In the genomic region with DNA sequence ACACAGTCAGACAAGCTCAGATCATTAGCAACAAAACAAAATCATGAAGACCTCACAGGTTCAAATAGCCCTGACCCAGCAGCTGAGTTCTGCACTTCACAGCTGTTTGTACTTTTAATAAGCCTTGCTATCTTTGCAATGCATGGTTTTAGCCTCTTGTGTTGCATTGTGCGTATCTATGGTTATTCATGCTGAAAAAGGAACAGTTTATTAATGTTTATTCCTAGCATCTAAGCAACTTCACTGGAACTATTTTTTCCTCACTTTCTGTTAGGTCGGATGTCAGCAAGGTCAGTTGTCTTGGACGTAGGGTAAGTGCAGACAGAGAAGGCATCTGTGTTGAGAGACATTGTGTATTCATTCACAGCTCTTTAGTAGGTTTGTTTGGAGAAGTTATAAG, we compare ENCODE assay signal across 25 mouse cellular contexts.
DNase-seq lines count a peak whose midpoint lies in the region; ATAC-seq and TF ChIP-seq lines count a peak whose summit lies in the region.
"Had no signal": no experiment of that assay in that cellular context is flagged by ENCODE, and none has a peak within 500 bp of the region (broad histone marks: within the 10 kb centered on the region; RNA-seq: fewer than 3 reads in every experiment).

No protein-coding gene starts in this region.

- no peak overlapping the region for H3K9ac ChIP-seq in liver, adult 2 months (ENCODE audit: low read depth, low read length)
- no peak overlapping the region for H3K9ac ChIP-seq in liver, embryonic 12.5 days
- H3K9ac ChIP-seq in lung, embryonic 16.5 days (ENCODE audit: low read length), result no peak overlapping the region
- H3K9ac ChIP-seq: embryonic facial prominence, embryonic 12.5 days; forebrain, embryonic 13.5 days had no signal

- intact Hi-C loops in heart, postnatal 10 days (cut with DNase I), result no loop called here

- no peaks in the 10 kb centered on the region for H3K79me2 ChIP-seq in liver, adult 2 months (ENCODE audit: control insufficient read depth, insufficient read depth, low read length)

- TF ChIP-seq CTCF in liver, adult 2 months (IDR thresholded peaks at IDR 0.05; ENCODE audit: low read depth, low read length), result no peak
- TF ChIP-seq CTCF in lung, adult 2 months (IDR thresholded peaks at IDR 0.05; ENCODE audit: insufficient read depth, low read length), result no peak

- H3K27ac ChIP-seq in liver, adult 2 months (replicated peaks; ENCODE audit: insufficient read depth, low read depth, low read length), result no peak overlapping the region
- no peak overlapping the region for H3K27ac ChIP-seq in liver, embryonic 12.5 days
- no peak overlapping the region for H3K27ac ChIP-seq in lung, embryonic 16.5 days (ENCODE audit: low read length)
- H3K27ac ChIP-seq: embryonic facial prominence, embryonic 10.5 days; embryonic facial prominence, embryonic 12.5 days; forebrain, embryonic 13.5 days had no signal

- no peak overlapping the region for H3K4me3 ChIP-seq in liver, adult 2 months (ENCODE audit: insufficient read depth, low read depth, low read length)
- H3K4me3 ChIP-seq in liver, embryonic 12.5 days, result no peak overlapping the region
- no peak overlapping the region for H3K4me3 ChIP-seq in lung, embryonic 16.5 days (ENCODE audit: low read length)
- no peak overlapping the region for H3K4me3 ChIP-seq in lung, adult 2 months (replicated peaks; ENCODE audit: extremely low read depth, low read depth, low read length)
- H3K4me3 ChIP-seq: embryonic facial prominence, embryonic 10.5 days; embryonic facial prominence, embryonic 12.5 days; forebrain, embryonic 13.5 days had no signal

- no peak overlapping the region for H3K4me2 ChIP-seq in liver, embryonic 12.5 days
- H3K4me2 ChIP-seq in lung, embryonic 16.5 days (ENCODE audit: low read depth, low read length), result no peak overlapping the region
- H3K4me2 ChIP-seq: embryonic facial prominence, embryonic 12.5 days; forebrain, embryonic 13.5 days had no signal

- ATAC-seq in liver, embryonic 12.5 days, result no peak
- ATAC-seq in lung, embryonic 16.5 days (ENCODE audit: low read depth), result peak; percentile 28; the same call in 1 of the 2 replicates
- ATAC-seq: activated CD4-positive, CD25-positive, alpha-beta regulatory T cell, adult 4 months; CD4-positive, CD25-positive, alpha-beta regulatory T cell, adult 4 months; forebrain, embryonic 13.5 days; Patski had no signal

- peak; percentile 28 for DNase-seq in heart, adult 11 months
- DNase-seq in heart, postnatal 10 days, result no peak
- DNase-seq in liver, adult 2 months (ENCODE audit: extremely low read depth, low read depth, low spot score), result peak; percentile 25
- DNase-seq in lung, adult 2 months, result no peak
- peak; percentile 28 for DNase-seq in lung, postnatal 25 days (ENCODE audit: low spot score)
- no peak for DNase-seq in lung, postnatal 4 days
- DNase-seq: adrenal gland, adult 8-10 months; adrenal gland, postnatal 14 days; adrenal gland, postnatal 36 days; B cell, adult 2 months; cerebellum, adult 11-12 months; cerebellum, adult 2 months; cerebellum, adult 9-10 months; cerebellum, postnatal 10 days; cerebellum, postnatal 25 days had no signal

- peaks cover 5% of the 10 kb centered on the region; the same call in 1 of the 2 replicates for H3K4me1 ChIP-seq in liver, adult 2 months (ENCODE audit: control insufficient read depth, insufficient read depth, low read length)
- H3K4me1 ChIP-seq in liver, embryonic 12.5 days, result no peaks in the 10 kb centered on the region
- peaks cover 4% of the 10 kb centered on the region; the same call in 1 of the 2 replicates for H3K4me1 ChIP-seq in lung, embryonic 16.5 days (replicated peaks; ENCODE audit: control insufficient read depth, insufficient read depth, low read length)
- peaks cover 4% of the 10 kb centered on the region for H3K4me1 ChIP-seq in lung, adult 2 months (ENCODE audit: control insufficient read depth, insufficient read depth, low read length)

- no peak for TF ChIP-seq POLR2A in liver, adult 2 months (IDR thresholded peaks at IDR 0.05; ENCODE audit: extremely low read depth, insufficient read depth, low read length)
- TF ChIP-seq POLR2A in lung, adult 2 months (IDR thresholded peaks at IDR 0.05; ENCODE audit: borderline replicate concordance, extremely low read depth, low read depth, low read length), result no peak

- no peaks in the 10 kb centered on the region for H3K9me3 ChIP-seq in liver, embryonic 12.5 days (replicated peaks)
- no peaks in the 10 kb centered on the region for H3K9me3 ChIP-seq in lung, embryonic 16.5 days (ENCODE audit: control insufficient read depth, low read length)
- H3K9me3 ChIP-seq: embryonic facial prominence, embryonic 10.5 days; embryonic facial prominence, embryonic 12.5 days; forebrain, embryonic 13.5 days; G1E had no signal

- H3K36me3 ChIP-seq in liver, adult 2 months (ENCODE audit: control insufficient read depth, insufficient read depth, low read length), result no peaks in the 10 kb centered on the region
- no peaks in the 10 kb centered on the region for H3K36me3 ChIP-seq in liver, embryonic 12.5 days
- no peaks in the 10 kb centered on the region for H3K36me3 ChIP-seq in lung, embryonic 16.5 days (ENCODE audit: control insufficient read depth, insufficient read depth, low read length)
- H3K36me3 ChIP-seq: embryonic facial prominence, embryonic 10.5 days; embryonic facial prominence, embryonic 12.5 days; G1E had no signal

- 76% methylated on average over 3 of the region's 3 CpGs for WGBS in liver, adult 2 months
- 60% methylated on average over 3 of the region's 3 CpGs for WGBS in liver, embryonic 12.5 days (ENCODE audit: insufficient replicate concordance)
- WGBS in lung, embryonic 16.5 days, result 56% methylated on average over 3 of the region's 3 CpGs
- WGBS in lung, adult 2 months, result 67% methylated on average over 3 of the region's 3 CpGs

- no peaks in the 10 kb centered on the region for H3K27me3 ChIP-seq in liver, adult 2 months (ENCODE audit: control insufficient read depth, insufficient read depth, low read length)
- H3K27me3 ChIP-seq in liver, embryonic 12.5 days (replicated peaks), result no peaks in the 10 kb centered on the region
- H3K27me3 ChIP-seq in lung, embryonic 16.5 days (ENCODE audit: control insufficient read depth, insufficient read depth, low read depth, low read length), result no peaks in the 10 kb centered on the region
- H3K27me3 ChIP-seq: CH12.LX; embryonic facial prominence, embryonic 12.5 days; forebrain, embryonic 13.5 days; Patski had no signal

Comparison
In these comparisons a context has a peak if more than half of its experiments do, and no peak if none do; other contexts are left out.
1. DNase-seq: peak in heart, adult 11 months (single experiment), liver, adult 2 months (single experiment) and lung, postnatal 25 days (single experiment); none in heart, postnatal 10 days (0 of 2), lung, adult 2 months (single experiment) and lung, postnatal 4 days (0 of 2).